Mouse (Mus musculus) left cerebral cortex, adult 9 months (tissue): Measurements from ENCODE around the gene Il2rg.

Source experiments
- DNase-seq, 2 experiments: peaks; one replicate each; pipeline ENCODE4 v3.0.0; 2022; ENCODE audit warnings: low spot score in 2 of 2

The Il2rg gene

DNA sequence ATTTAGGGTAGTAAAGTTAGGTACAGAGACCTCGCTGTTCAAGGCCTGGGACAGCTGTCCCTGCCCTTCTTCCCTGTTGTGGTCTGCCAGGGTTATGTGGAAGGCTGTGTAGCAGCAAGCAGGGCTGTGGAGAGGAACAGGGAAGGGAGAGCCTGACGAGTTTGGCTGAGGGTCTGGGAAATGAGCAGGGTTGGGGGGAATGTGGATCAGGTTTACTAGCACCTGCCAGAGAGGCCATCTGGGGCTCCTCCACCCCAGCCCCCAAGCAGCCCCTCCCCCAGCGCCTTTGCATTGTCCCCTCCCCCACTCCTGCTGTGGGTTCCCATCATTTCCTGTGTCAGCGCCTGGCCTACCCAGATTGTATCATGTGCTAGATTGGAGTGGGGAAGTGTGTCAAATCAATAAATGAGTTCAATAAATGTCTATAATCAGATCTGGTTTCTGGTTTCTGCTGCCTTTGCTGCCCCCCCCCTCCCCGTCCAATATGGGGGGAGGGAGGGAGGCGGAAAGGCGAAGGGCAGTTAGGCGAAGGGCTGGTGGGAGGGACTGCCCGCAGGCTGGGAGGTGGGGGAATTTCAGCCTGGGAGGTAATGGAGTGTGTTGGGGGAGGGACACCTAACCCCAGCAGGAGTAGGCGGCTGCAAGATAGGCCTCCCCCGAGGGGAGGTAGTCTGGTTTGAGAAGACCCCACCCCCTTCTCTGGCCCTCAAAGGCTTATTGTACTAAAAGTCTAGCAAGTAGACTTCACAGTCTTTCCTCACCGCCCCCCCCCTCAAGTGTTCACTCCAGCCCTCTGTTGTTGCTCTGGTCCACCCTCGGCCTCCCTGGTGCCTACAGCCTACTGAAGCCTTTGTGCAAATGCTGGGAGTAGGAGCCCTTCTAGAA lies 7.4 kb downstream of the Il2rg start:
- no peak for DNase-seq

- DNase-seq = no peak
Observed at GRCm38 (mm10) chrX:101256603-101257002, 11.5 kb downstream of the Il2rg start.

- DNase-seq = no peak
Observed at GRCm38 (mm10) chrX:101254740-101255139, 13.3 kb downstream of the Il2rg start.

GRCm38 (mm10) chrX:101253952-101254729 lies 13.9 kb downstream of the Il2rg start, which contains the start of gene Foxo4:
TSS of gene Foxo4 (plus strand) at chrX:101254528.
- peak; percentile 52 to 82 for DNase-seq

DNA sequence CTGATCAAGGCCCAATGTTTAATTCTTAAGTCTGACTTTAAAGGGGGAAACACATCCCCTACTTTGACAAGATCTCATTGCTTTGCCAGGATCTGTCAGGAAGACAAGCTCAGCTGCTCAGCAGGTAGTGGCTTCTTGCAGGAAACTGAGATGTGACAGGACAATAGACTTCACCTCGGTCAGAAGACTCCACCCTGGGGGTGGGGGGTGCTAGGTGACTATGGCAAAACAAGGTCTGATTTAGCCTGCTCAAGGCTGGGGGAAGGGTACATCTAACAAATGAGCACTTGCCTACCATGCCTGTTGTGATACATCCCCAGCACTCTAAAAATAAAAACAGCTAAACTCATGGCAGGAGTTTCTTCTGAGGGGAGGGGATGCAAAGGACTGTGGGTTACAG lies 23.0 kb downstream of the Il2rg start:
- DNase-seq = no peak

- DNase-seq = no peak
Observed at GRCm38 (mm10) chrX:101222796-101223162, 45.3 kb downstream of the Il2rg start.

DNA sequence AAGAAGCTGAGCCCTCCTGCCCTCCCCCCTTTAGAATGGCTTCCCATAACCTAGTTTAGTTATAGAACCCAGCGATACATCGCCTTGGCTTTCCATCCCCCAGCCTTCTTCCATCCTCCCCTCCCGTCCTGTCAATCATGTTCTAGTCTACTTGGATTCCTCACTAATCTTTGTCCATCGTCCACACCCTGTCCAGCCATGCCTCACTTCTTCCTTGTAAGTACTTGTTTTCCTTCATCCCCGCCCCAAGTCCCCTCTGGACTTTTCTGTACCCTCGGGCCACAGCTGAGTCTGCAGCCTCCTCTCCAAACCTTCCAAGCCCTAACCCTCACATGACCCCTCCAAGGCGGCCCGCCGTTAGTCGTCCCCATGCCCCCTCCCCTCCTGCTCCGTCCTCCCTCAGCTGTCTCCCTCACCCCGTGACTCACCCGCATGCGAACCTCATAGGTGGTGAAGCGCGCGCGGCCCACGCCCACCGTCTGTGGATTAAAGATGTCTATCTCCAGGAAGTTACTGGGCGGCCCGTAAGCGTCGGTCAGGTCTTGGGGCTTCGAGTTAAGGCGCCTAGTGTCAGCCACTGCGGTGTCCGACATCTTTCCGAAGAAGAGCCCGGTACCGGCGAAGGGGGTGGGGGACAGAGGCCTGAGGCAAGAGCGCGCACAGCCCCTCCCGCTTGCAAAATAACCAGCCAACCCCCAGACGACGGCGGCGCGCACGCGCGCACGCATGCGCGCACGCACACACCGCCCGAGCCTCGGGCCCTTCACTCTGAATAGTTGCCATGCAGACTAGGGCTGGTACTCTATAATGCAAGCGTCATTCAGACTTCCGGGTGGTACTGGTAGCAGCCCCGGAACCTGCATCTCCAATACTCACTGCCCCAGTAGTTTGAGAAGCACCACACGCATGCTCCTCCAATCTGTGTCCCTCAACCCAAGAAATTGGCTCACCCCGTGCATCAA lies 45.9 kb downstream of the Il2rg start, which contains the start of gene Snx12:
Gene Snx12 (minus strand): TSS at position 730 of the 962 bp plus-strand sequence.
- peak; percentile 87 to 94 for DNase-seq
